Comparison of ENCODE assay signal across 8 mouse cellular contexts in the genomic region with DNA sequence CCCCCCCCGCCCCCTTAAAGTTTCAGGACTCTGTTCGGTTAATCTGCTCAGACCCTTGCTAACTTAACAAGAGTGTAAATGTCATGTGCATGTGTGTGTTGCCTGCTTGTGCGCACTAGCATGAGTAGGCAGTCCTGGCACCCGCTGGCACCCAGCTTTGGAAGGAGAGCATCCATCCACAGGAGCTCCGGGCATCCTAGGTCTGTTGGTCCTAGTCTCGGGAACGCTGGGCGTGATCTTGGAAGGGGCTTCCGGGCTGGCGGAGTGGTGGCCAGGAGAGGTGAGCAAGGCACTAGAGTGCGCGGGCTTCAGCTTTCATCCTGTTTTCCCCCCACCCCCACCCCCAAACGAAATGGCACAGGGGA. TPM values are rescaled to one million over a fixed set of nuclear protein-coding genes. Genes with fewer than 3 reads are reported as not detected.
DNase-seq lines count a peak whose midpoint lies in the region; ATAC-seq and TF ChIP-seq lines count a peak whose summit lies in the region.

A gene (plus strand): TSS at position 144 of the 365 bp plus-strand sequence.

- peaks cover 20% of the 10 kb centered on the region for H3K4me1 ChIP-seq in heart, embryonic 10.5 days
- no peaks in the 10 kb centered on the region for H3K4me1 ChIP-seq in bone marrow, adult 2 months (ENCODE audit: control insufficient read depth, insufficient read depth, low read length)
- H3K4me1 ChIP-seq in hindbrain, postnatal 0 days (ENCODE audit: insufficient read depth, low read length), result peaks cover 17% of the 10 kb centered on the region; the same call in 1 of the 2 replicates

- TF ChIP-seq CTCF in bone marrow, adult 2 months (IDR thresholded peaks at IDR 0.05; ENCODE audit: control insufficient read depth, insufficient read depth, low read length), result no peak
- no peak for TF ChIP-seq CTCF in hindbrain, postnatal 0 days (IDR thresholded peaks at IDR 0.05; ENCODE audit: low read depth)

- H3K27me3 ChIP-seq in heart, embryonic 10.5 days (ENCODE audit: insufficient read depth, poor library complexity, severe bottlenecking), result no peaks in the 10 kb centered on the region
- no peaks in the 10 kb centered on the region for H3K27me3 ChIP-seq in hindbrain, postnatal 0 days (ENCODE audit: insufficient read depth, low read length)

- no peaks in the 10 kb centered on the region for H3K9me3 ChIP-seq in heart, embryonic 10.5 days
- H3K9me3 ChIP-seq in hindbrain, postnatal 0 days (ENCODE audit: low read length), result no peaks in the 10 kb centered on the region

- peak within 1 kb of the TSS; percentile 95 for H3K27ac ChIP-seq in heart, embryonic 10.5 days
- peak within 1 kb of the TSS; percentile 61 for H3K27ac ChIP-seq in bone marrow, adult 2 months (ENCODE audit: control insufficient read depth, insufficient read depth, low read depth, low read length, poor library complexity)
- H3K27ac ChIP-seq in hindbrain, postnatal 0 days, result peak within 1 kb of the TSS; percentile 89

- H3K9ac ChIP-seq in hindbrain, postnatal 0 days (replicated peaks; ENCODE audit: low read length), result peak within 1 kb of the TSS; percentile 61

- peak; percentile 51 for ATAC-seq in erythroid progenitor cell, adult 5-6 weeks (replicated peaks; ENCODE audit: low FRiP score, poor library complexity, severe bottlenecking)
- peak; percentile 73 for ATAC-seq in hindbrain, postnatal 0 days

- peak within 1 kb of the TSS; percentile 72 for H3K4me3 ChIP-seq in heart, embryonic 10.5 days
- H3K4me3 ChIP-seq in bone marrow, adult 2 months (replicated peaks; ENCODE audit: control insufficient read depth, low read depth, low read length), result peak within 1 kb of the TSS; percentile 75
- peak within 1 kb of the TSS; percentile 67 for H3K4me3 ChIP-seq in hindbrain, postnatal 0 days (ENCODE audit: low read length)

- H3K4me2 ChIP-seq in hindbrain, postnatal 0 days (ENCODE audit: low read depth, low read length), result peak within 1 kb of the TSS; percentile 96

- peak; percentile 85 for DNase-seq in heart, embryonic 10.5 days (ENCODE audit: low spot score)
- no peak for DNase-seq in heart, adult 11 months
- peak; percentile 56 for DNase-seq in hindbrain, postnatal 0 days (ENCODE audit: low spot score)
- peak in 1 of 2 experiments; percentile 66 for DNase-seq in left cerebral cortex, postnatal 10 days (ENCODE audit: extremely low spot score in 1 of 2, low spot score in 2 of 2)
- peak; percentile 55 for DNase-seq in lung, postnatal 4 days
- peak; percentile 48 for DNase-seq in right cerebral cortex, postnatal 4 days

- intact Hi-C loops in left cerebral cortex, postnatal 10 days (cut with DNase I), result loop anchor here (5.0 kb wide), 1 partner anchor 76 kb away; no protein-coding TSS in a partner anchor

- H3K36me3 ChIP-seq in heart, embryonic 10.5 days, result no peaks in the 10 kb centered on the region
- H3K36me3 ChIP-seq in hindbrain, postnatal 0 days (ENCODE audit: insufficient read depth, low read length), result no peaks in the 10 kb centered on the region

- TF ChIP-seq POLR2A in bone marrow, adult 2 months (IDR thresholded peaks at IDR 0.05; ENCODE audit: borderline replicate concordance, control insufficient read depth, low read depth, low read length), result no peak

- under 1% methylated on average over 13 of the region's 13 CpGs for WGBS in heart, embryonic 10.5 days
- under 1% methylated on average over 13 of the region's 13 CpGs for WGBS in bone marrow, adult 2 months
- 0% methylated on average over 13 of the region's 13 CpGs for whole genome bisulfite sequencing in hindbrain, postnatal 0 days

RNA-seq across cellular contexts. Expression of the gene that starts here (rescaled TPM):
- polyA plus RNA-seq in heart, embryonic 10.5 days (2016; fragmentation: Nextera tagmentation; extraction: Ambion mirVana), result 26.6 and 32.5 TPM in 2 replicates
- 30.2 and 30.3 TPM in 2 replicates for polyA plus RNA-seq in bone marrow, adult 2 months (2011; ENCODE audit: insufficient read depth, insufficient read length, low replicate concordance, missing spikeins)
- total RNA-seq in erythroid progenitor cell, adult 5-6 weeks (2015; ENCODE audit: low replicate concordance), result 66.3 and 66.7 TPM in 2 replicates
- 88.6 and 120 TPM in 2 replicates for total RNA-seq in erythroid progenitor cell, adult 5-6 weeks (2017; ENCODE audit: low replicate concordance)
- total RNA-seq in hindbrain, postnatal 0 days (2014; rRNA removed), result 53.6 and 59.3 TPM in 2 replicates
- 56.6 and 61.5 TPM in 2 replicates for polyA plus RNA-seq in hindbrain, postnatal 0 days (2015; fragmentation: Nextera tagmentation; extraction: Ambion mirVana)
- total RNA-seq in left cerebral cortex, postnatal 10 days (2021), result 10 to 100 TPM; 68.2 to 71.0 TPM
